8 mouse cellular contexts compared by ENCODE assay signal in genomic region chr9:63398611-63399462, GRCm38 (mm10). TPM values are rescaled to one million over a fixed set of nuclear protein-coding genes. Genes with fewer than 3 reads are reported as not detected.
DNase-seq lines count a peak whose midpoint lies in the region; ATAC-seq lines count a peak whose summit lies in the region.

2300009A05Rik (minus strand) TSS chr9:63399246.

- DNase-seq in NIH3T3 (ENCODE audit: low read depth): peak; percentile 93
- DNase-seq in cerebellum, postnatal 10 days: peak; percentile 92 to 96
- peak; percentile 87 for DNase-seq in frontal cortex, postnatal 14 days (ENCODE audit: low spot score in 2 of 2)
- peak; percentile 94 to 95 for DNase-seq in layer of hippocampus, postnatal 36 days
- peak; percentile 95 for DNase-seq in lung, postnatal 36 days
- peak; percentile 95 for DNase-seq in retina, postnatal 1 day
- DNase-seq in urinary bladder, adult 18-20 months (ENCODE audit: low spot score in 2 of 2): peak; percentile 92 to 96

- no peaks in the 10 kb centered on the region for H3K9me3 ChIP-seq in hindbrain, embryonic 13.5 days

- under 1% methylated on average over 71 of the region's 74 CpGs for WGBS in hindbrain, embryonic 13.5 days

- H3K36me3 ChIP-seq in hindbrain, embryonic 13.5 days: no peaks in the 10 kb centered on the region

- H3K27ac ChIP-seq in hindbrain, embryonic 13.5 days: peak within 1 kb of the TSS; percentile 89

- peaks cover 20% of the 10 kb centered on the region for H3K4me1 ChIP-seq in hindbrain, embryonic 13.5 days (replicated peaks)

- peak within 1 kb of the TSS; percentile 92 for H3K4me2 ChIP-seq in hindbrain, embryonic 13.5 days

- H3K27me3 ChIP-seq in hindbrain, embryonic 13.5 days: no peaks in the 10 kb centered on the region

- H3K9ac ChIP-seq in hindbrain, embryonic 13.5 days: peak within 1 kb of the TSS; percentile 96

- peak within 1 kb of the TSS; percentile 97 for H3K4me3 ChIP-seq in hindbrain, embryonic 13.5 days

- ATAC-seq in hindbrain, embryonic 13.5 days (ENCODE audit: low FRiP score): peak; percentile 94

RNA-seq across cellular contexts. Expression of gene 2300009A05Rik, which starts in this region (rescaled TPM):
- polyA plus RNA-seq in hindbrain, embryonic 13.5 days (2015; fragmentation: Nextera tagmentation; extraction: Ambion mirVana): 68.5 and 69.1 TPM in 2 replicates
- total RNA-seq in layer of hippocampus, postnatal 36 days (2021): 10 to 100 TPM; 27.6 to 30.7 TPM

Comparison
In these comparisons a context has a peak if more than half of its experiments do, and no peak if none do; other contexts are left out.
1. Peak in every context shown above with its lines: DNase-seq, ATAC-seq, H3K4me3 ChIP-seq and H3K27ac ChIP-seq.